Mouse (Mus musculus) hindbrain, embryonic 15.5 days (tissue): Measurements from ENCODE around the gene Ube2q1. TPM values are rescaled to one million over a fixed set of nuclear protein-coding genes. Genes with fewer than 3 reads are reported as not detected.
A peak's percentile ranks its signal among the peaks of the same experiment; 100 is the strongest.
"Not testable (repeated sequence)": the region's sequence is repeated elsewhere in the genome, so short reads cannot be mapped to it uniquely, and the experiment has no call there.

ENCODE experiments used
- ATAC-seq: fragments of 200-750 bp; cut with Nextera tagmentation; 2 replicates; pipeline ENCODE4 v1.8.0; 2017; ENCODE audit warnings: low read depth, moderate number of reproducible peaks, moderate TSS enrichment; ENCODE audit not compliant: low FRiP score
- H3K27ac ChIP-seq: fragments of 300-500 bp; sonication (generic); replicated peaks from 2 replicates; pipeline ENCODE4 v1.5.1; 2015; ENCODE audit warnings: mild to moderate bottlenecking, inconsistent platforms
- H3K27me3 ChIP-seq: fragments of 300-500 bp; sonication (generic); 2 replicates; pipeline ENCODE4 v1.6.1; 2015; ENCODE audit warnings: control low read depth, inconsistent platforms
- H3K36me3 ChIP-seq: fragments of 300-500 bp; sonication (generic); 2 replicates; pipeline ENCODE4 v1.6.1; 2015; ENCODE audit warnings: control low read depth, inconsistent platforms
- H3K4me1 ChIP-seq: fragments of 300-500 bp; sonication (generic); replicated peaks from 2 replicates; pipeline ENCODE4 v1.6.1; 2015; ENCODE audit warnings: control low read depth, inconsistent platforms
- H3K4me2 ChIP-seq: fragments of 300-500 bp; sonication (generic); 2 replicates; pipeline ENCODE4 v1.6.1; 2015; ENCODE audit warnings: moderate library complexity, mild to moderate bottlenecking, inconsistent platforms
- H3K4me3 ChIP-seq: fragments of 300-500 bp; sonication (generic); 2 replicates; pipeline ENCODE4 v1.5.1; 2015; ENCODE audit warnings: mild to moderate bottlenecking, inconsistent platforms
- H3K9ac ChIP-seq: fragments of 300-500 bp; sonication (generic); 2 replicates; pipeline ENCODE4 v1.6.1; 2015; ENCODE audit warnings: inconsistent platforms
- H3K9me3 ChIP-seq: fragments of 300-500 bp; sonication (generic); 2 replicates; pipeline ENCODE4 v1.6.1; 2016; ENCODE audit warnings: control low read depth, inconsistent platforms
- WGBS: fragments of 180-500 bp; shearing (Covaris S2); methylation state at CpG from one replicate; pipeline ENCODE4 v1.1.7; 2015; 5-methylcytosine and 5-hydroxymethylcytosine counted together
- polyA plus RNA-seq: library from polyadenylated mRNA; unstranded; fragments of >200 nt; fragmentation: Nextera tagmentation; extraction: Ambion mirVana; gene quantifications from 2 replicates; pipeline ENCODE4 v1.2.1, GENCODE M21; 2015

The Ube2q1 gene
- polyA plus RNA-seq, 1 experiment from 2014 or later = 12.3 TPM

DNA sequence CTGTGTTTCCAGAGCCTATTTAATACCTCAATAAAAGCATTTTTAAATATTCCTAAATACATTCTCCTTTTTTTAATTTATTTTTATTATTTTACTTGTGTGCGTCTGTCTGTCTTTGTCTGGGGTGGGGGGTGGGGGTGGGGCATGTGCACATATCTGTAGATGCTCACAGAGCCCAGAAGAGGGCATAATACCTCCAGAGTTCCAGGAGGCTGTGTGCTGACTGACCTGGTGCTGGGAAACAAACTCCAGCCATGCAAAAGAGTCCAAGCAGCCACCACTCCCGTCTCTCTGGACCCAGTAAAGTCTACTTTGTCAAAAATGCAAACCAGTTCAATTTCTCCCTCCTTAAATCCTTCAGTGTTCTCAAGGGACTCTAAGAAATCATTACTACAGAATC lies 21.2 kb downstream of the Ube2q1 start:
- Histone ChIP-seq H3K27me3 (no peaks in the 10 kb centered on the region), H3K9ac (no peak overlapping the region), H3K27ac (no peak overlapping the region), H3K4me3 (no peak overlapping the region), H3K4me2 (no peak overlapping the region), H3K9me3 (no peaks in the 10 kb centered on the region), H3K4me1 (no peaks in the 10 kb centered on the region), H3K36me3 (no peaks in the 10 kb centered on the region)
- ATAC-seq = no peak
- 53% methylated on average over 2 of the region's 2 CpGs for WGBS

DNA sequence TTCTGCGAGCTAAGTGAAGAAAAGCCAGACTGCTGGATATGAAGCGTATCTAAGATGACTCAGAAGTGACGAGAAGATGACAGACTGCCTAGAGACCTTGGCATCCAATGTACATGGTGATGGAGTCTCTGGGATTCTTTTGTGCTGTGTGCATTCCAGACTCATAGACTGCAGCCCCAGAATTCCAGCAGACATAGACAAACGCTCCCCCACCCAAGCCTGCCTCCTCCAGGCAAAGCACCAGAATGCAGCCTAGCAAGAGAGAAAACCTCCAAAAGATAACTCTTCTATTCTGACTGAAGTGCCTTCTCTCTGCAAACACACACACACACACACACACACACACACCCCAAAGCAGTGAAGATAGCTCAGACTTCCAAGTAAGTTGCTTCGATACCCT lies 22.3 kb downstream of the Ube2q1 start:
- Histone ChIP-seq H3K9ac (no peak overlapping the region), H3K36me3 (no peaks in the 10 kb centered on the region), H3K27me3 (no peaks in the 10 kb centered on the region), H3K27ac (no peak overlapping the region), H3K9me3 (no peaks in the 10 kb centered on the region), H3K4me1 (no peaks in the 10 kb centered on the region), H3K4me2 (no peak overlapping the region), H3K4me3 (no peak overlapping the region)
- WGBS = 84% methylated on average over 5 of the region's 5 CpGs
- ATAC-seq = no peak

DNA sequence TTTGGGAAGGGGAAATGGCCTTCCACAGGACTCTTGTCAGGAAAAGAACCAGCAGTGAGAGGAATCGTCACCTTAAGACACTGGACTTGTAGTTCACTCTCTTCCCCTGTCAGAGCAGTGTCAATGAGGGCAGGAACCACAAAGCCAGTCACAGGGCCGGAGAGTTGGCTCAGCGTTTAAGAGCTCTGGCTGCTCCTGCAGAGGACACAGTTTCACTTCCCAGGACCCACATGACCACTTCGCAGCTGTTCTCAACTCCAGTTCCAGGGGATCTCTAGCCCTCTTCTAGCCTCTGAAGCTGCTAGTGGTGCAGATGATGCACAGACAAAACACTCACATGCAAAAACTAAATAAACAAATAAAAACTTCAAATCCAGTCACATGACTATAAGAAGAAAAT lies 22.9 kb downstream of the Ube2q1 start:
- 66% methylated on average over 4 of the region's 4 CpGs for whole genome bisulfite sequencing
- no peak overlapping the region for H3K4me3 ChIP-seq
- no peak overlapping the region for H3K4me2 ChIP-seq
- H3K27ac ChIP-seq = no peak overlapping the region
- no peaks in the 10 kb centered on the region for H3K36me3 ChIP-seq
- H3K9me3 ChIP-seq = no peaks in the 10 kb centered on the region
- no peaks in the 10 kb centered on the region for H3K4me1 ChIP-seq
- ATAC-seq = no peak
- no peak overlapping the region for H3K9ac ChIP-seq
- H3K27me3 ChIP-seq = no peaks in the 10 kb centered on the region

DNA sequence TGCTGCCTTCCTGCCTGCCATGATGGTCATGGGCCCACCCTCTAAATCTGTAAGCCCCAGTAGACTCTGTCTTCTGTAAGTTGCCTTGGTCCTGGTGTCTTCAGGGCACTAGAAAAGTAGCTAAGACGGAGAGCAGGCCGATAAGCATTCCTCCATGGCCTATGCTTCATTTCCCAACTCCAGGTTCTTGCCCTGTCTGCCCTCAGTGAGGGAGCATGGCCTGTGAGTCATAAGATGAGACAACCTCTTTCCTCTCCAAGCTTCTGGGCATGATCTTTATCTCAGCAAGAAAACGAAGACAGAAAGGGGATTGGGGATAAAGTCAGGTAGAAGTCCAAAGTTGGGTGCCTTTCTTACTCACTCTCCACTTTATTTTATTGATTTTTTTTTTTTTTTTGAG lies 25.1 kb downstream of the Ube2q1 start:
- H3K4me2 ChIP-seq = no peak overlapping the region
- no peaks in the 10 kb centered on the region for H3K4me1 ChIP-seq
- no peaks in the 10 kb centered on the region for H3K36me3 ChIP-seq
- no peaks in the 10 kb centered on the region for H3K27me3 ChIP-seq
- H3K9ac ChIP-seq = no peak overlapping the region
- no peak for ATAC-seq
- H3K27ac ChIP-seq = no peak overlapping the region
- H3K4me3 ChIP-seq = no peak overlapping the region
- no peaks in the 10 kb centered on the region for H3K9me3 ChIP-seq
- 93% methylated on average over 3 of the region's 3 CpGs for WGBS

DNA sequence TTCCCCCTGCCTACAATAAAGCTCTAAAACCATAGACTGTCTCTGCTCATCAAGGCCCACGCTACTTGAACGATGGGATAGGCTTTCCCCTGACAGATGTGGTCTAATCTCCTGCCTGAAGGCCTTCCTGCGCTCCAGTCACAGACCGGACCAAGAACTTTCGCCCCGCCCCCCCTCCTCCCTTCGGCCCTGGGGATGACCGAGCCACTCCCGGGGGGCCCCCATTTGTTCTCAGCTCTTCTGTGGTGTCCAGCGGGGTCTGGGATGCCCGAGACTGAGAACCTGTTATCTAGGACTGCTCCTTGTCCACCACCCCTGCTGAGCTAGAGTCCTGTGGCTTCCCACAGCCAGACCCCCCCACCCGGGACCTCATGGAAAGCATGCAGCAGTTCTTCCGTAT lies 26.1 kb downstream of the Ube2q1 start:
- H3K4me2 ChIP-seq = peak overlapping the region; percentile 26

DNA sequence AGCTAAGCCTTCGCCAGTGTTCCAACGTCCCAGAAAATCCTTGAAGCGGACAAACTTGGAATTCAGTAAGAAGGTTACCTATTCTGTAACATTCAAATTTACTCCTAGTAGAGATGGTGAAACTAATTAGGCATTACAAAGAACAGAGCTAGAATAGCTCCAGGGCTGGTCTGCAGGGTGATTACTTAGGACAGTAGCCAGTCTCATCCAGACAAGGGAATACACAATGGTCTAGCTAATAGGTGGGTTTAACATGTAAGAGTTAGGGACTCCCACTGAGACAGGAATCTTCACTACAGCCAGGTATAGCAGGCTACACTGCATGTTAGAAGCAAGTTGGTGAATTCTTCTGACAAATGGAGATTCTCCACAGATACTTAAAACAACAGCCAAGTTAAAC lies 26.7 kb downstream of the Ube2q1 start:
- WGBS = 40% methylated on average over 3 of the region's 3 CpGs
- H3K9me3 ChIP-seq, H3K27ac ChIP-seq, H3K4me3 ChIP-seq, H3K27me3 ChIP-seq, H3K36me3 ChIP-seq, H3K4me1 ChIP-seq, H3K9ac ChIP-seq, H3K4me2 ChIP-seq, ATAC-seq: not testable (repeated sequence)

More for the DNA sequence above, 26.1 kb downstream of the Ube2q1 start:
- no peak overlapping the region for H3K4me3 ChIP-seq
- no peaks in the 10 kb centered on the region for H3K36me3 ChIP-seq
- WGBS = 8% methylated on average over 13 of the region's 13 CpGs
- ATAC-seq = no peak
- H3K4me1 ChIP-seq = no peaks in the 10 kb centered on the region
- no peak overlapping the region for H3K9ac ChIP-seq
- no peak overlapping the region for H3K27ac ChIP-seq
- H3K9me3 ChIP-seq = no peaks in the 10 kb centered on the region
- H3K27me3 ChIP-seq = no peaks in the 10 kb centered on the region

DNA sequence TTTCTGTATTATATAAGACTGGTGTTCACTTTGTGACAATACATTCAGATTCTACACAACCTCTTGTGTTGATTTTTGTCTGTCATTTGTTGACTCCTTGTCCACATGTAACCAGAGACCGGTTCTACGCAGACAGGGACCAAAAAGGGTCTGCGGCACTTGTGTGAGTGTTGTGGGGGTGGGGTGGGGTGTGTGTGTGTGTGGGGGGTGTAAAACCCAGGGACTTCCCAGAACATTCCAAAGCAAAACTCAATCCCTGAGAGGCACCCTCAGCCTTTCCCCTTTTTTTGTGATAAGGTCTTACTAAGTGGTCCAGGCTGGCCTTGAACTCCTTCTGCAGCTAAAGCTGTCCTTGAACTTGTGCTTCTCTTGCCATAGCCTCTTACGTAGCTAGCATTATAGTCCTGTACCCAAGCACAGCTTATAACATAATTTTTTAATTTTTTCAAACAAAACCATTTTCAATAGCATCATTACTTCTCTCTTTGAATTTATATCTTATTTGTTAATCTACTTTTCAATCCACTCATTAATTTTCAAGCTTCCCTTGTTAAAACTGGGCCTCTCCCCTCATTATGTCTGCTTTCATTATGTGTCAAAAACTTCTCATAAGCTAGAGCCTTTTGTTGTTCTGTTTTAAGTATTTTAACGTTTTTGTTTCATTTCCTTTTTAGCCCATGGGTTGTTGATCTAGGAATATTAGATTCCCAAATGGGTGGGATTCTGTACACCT lies 27.5 kb downstream of the Ube2q1 start:
- 70% methylated on average over 5 of the region's 5 CpGs for WGBS
- Histone ChIP-seq H3K9me3 (no peaks in the 10 kb centered on the region), H3K4me2 (no peak overlapping the region), H3K27me3 (no peaks in the 10 kb centered on the region), H3K4me1 (no peaks in the 10 kb centered on the region), H3K9ac (no peak overlapping the region), H3K36me3 (no peaks in the 10 kb centered on the region), H3K4me3 (no peak overlapping the region), H3K27ac (no peak overlapping the region)
- ATAC-seq = no peak

DNA sequence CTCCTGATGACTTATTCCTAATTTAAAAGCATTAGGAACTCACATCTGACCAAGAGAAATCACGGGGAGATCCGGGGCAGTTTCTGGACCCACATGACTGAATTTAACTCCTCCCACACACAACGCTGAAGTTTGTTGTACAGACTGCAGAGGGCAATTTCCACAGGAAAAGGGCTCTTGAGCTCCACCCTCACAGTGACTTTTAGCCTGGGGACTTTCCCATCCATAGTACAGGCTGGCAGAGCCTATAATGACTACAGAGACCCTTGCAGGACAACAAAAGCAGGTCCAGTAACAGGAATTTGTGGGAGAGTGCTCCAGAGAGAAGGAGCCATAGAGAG lies 28.1 kb downstream of the Ube2q1 start:
- no peaks in the 10 kb centered on the region for H3K4me1 ChIP-seq
- no peak overlapping the region for H3K9ac ChIP-seq
- ATAC-seq = no peak
- no peaks in the 10 kb centered on the region for H3K36me3 ChIP-seq
- WGBS = 52% methylated on average over 3 of the region's 3 CpGs
- no peaks in the 10 kb centered on the region for H3K9me3 ChIP-seq
- no peak overlapping the region for H3K4me2 ChIP-seq
- no peak overlapping the region for H3K27ac ChIP-seq
- H3K27me3 ChIP-seq = no peaks in the 10 kb centered on the region
- no peak overlapping the region for H3K4me3 ChIP-seq

DNA sequence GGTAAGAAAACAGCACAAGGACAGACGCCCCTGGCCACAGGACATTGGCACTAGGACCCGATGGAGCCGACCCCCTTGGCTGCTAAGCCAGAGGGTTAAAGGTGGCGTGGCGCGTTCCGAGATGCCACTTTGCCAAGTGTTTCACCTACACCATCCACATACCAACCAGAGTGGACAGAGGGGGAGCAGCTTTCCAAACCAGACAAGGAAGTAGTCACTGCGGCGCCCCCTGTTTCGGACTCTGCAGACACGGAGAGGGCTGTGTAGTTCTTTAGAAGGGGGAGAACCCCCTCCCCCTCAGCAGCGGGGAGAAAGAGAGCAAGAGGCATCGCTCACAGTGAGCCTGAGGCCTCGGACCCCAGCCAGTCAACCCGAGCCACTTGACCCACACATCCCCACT lies 29.5 kb downstream of the Ube2q1 start:
- ATAC-seq = no peak
- WGBS = 66% methylated on average over 15 of the region's 15 CpGs
- no peak overlapping the region for H3K27ac ChIP-seq

DNA sequence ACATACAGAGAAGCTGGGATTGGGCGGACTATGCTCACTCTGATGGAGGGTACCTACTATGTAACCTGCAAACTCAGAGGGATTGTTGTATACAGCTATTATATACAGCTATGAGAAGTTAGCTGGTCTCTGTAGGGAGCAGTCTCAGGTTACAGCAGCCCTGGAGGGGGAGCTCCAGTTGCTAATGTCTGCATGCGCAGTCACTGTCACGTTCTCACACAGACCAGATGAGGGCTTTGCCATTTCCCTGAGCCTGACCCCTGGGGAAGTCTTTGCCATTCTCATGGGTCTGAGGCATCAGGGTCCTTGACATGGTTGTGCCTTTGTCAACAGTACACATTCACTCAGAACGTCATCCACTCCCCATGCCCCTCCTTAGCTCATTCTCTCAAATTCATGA lies 31.8 kb downstream of the Ube2q1 start:
- Histone ChIP-seq H3K9me3 (no peaks in the 10 kb centered on the region), H3K27ac (no peak overlapping the region), H3K9ac (no peak overlapping the region), H3K36me3 (no peaks in the 10 kb centered on the region), H3K4me1 (no peaks in the 10 kb centered on the region), H3K4me3 (no peak overlapping the region), H3K4me2 (no peak overlapping the region), H3K27me3 (no peaks in the 10 kb centered on the region)
- ATAC-seq = no peak
- 71% methylated on average over 4 of the region's 4 CpGs for WGBS

More for the DNA sequence above, 29.5 kb downstream of the Ube2q1 start:
- Histone ChIP-seq H3K9me3 (no peaks in the 10 kb centered on the region), H3K9ac (no peak overlapping the region), H3K4me2 (no peak overlapping the region), H3K4me1 (no peaks in the 10 kb centered on the region), H3K4me3 (no peak overlapping the region), H3K27me3 (no peaks in the 10 kb centered on the region), H3K36me3 (no peaks in the 10 kb centered on the region)

DNA sequence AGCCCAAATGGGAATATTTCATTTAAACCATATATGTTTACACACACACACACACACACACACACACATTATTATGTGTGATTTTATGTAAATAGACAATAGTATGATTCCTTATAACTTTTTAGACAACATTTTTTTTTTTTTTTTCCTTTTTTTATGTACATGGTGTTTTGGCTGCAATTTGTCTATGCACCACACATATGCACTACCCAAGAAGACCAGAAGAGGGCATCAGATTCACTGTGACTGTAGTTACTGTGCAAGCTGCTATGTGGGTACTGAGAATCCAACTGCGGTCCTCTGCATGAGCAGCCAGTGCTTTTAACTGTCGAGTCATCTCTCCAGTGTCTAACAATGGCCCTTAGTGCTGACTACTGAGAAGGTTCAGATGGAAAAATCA lies 33.3 kb downstream of the Ube2q1 start:
- no peaks in the 10 kb centered on the region for H3K9me3 ChIP-seq
- H3K27ac ChIP-seq = no peak overlapping the region
- no peaks in the 10 kb centered on the region for H3K27me3 ChIP-seq
- no peak overlapping the region for H3K4me3 ChIP-seq
- H3K4me1 ChIP-seq = no peaks in the 10 kb centered on the region
- no peaks in the 10 kb centered on the region for H3K36me3 ChIP-seq
- WGBS = 94% methylated on average over 2 of the region's 2 CpGs
- no peak overlapping the region for H3K9ac ChIP-seq
- H3K4me2 ChIP-seq = no peak overlapping the region
- no peak for ATAC-seq

DNA sequence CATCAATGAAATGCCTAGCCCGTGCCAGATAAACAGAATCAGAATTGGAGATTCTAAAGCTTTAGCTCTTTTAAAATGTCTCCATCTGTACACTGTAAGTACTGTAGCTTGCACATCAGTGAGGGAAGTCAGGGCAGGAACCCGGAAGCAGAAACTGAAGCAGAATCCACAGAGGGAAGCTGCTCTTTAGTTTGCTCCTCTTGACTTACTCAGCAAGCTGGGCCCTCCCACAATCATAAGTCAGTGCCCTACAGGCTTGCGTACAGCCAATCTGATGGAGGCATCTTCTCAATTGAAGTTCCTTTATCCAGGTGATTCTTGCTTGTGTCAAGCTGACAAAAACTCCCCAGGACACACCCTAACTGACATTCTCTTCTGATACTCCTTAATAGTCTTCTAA lies 33.8 kb downstream of the Ube2q1 start:
- Histone ChIP-seq H3K36me3 (no peaks in the 10 kb centered on the region), H3K9ac (no peak overlapping the region), H3K27me3 (no peaks in the 10 kb centered on the region), H3K4me2 (no peak overlapping the region), H3K9me3 (no peaks in the 10 kb centered on the region), H3K4me1 (no peaks in the 10 kb centered on the region), H3K4me3 (no peak overlapping the region), H3K27ac (no peak overlapping the region)
- no peak for ATAC-seq
- 93% methylated on average over 3 of the region's 3 CpGs for WGBS

DNA sequence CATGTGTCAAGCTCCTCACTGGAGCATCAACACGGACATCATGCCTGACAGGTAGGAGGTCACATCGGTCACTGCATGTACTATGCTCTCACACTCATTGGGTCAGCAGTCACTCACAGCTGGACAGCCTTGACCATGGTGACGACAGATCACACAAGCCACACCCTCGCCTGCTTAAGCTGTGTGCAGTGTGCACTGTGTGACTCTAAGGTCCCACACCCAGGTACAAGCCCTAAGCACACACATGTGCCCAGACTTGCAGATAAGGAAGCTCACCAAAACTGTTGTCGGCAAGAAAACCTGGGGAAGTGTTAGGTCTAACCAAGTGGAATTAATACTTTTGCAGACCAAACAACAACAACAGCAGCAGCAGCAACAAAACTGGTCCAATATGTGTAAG lies 34.5 kb downstream of the Ube2q1 start:
- H3K9me3 ChIP-seq = no peaks in the 10 kb centered on the region
- H3K4me1 ChIP-seq = no peaks in the 10 kb centered on the region
- no peak overlapping the region for H3K9ac ChIP-seq
- 83% methylated on average over 5 of the region's 5 CpGs for WGBS
- no peak for ATAC-seq
- no peak overlapping the region for H3K4me2 ChIP-seq
- no peak overlapping the region for H3K27ac ChIP-seq
- no peaks in the 10 kb centered on the region for H3K27me3 ChIP-seq
- H3K36me3 ChIP-seq = no peaks in the 10 kb centered on the region
- H3K4me3 ChIP-seq = no peak overlapping the region
